Mouse (Mus musculus): Measurements from ENCODE around the gene Spock1.

- TF ChIP-seq CTCF (IDR thresholded peaks at IDR 0.05; ENCODE audit: low read depth) (no peak), EP300 (optimal IDR thresholded peaks at IDR 0.05) (no peak)
These were observed 66.8 kb downstream of the Spock1 start for GRCm38 (mm10) chr13:57841141-57841848.

Data from stomach, postnatal 0 days (tissue).